Mouse (Mus musculus) neutrophil, adult 5-6 weeks (primary cell): ENCODE results near the gene Cngb1. TPM values are rescaled to one million over a fixed set of nuclear protein-coding genes. Genes with fewer than 3 reads are reported as not detected.

Experiments used
- ATAC-seq: fragments of 151-379, 151-347 bp; 2 replicates; pipeline ENCODE4 v1.8.0; 2017; ENCODE audit warnings: mild to moderate bottlenecking, moderate TSS enrichment; ENCODE audit not compliant: insufficient number of reproducible peaks, poor library complexity, low FRiP score, severe bottlenecking; ENCODE audit errors: extremely low read depth
- total RNA-seq: library from RNA; stranded (forward); fragments of 200-1000 nt; gene quantifications from 2 replicates; pipeline ENCODE4 v1.2.3, GENCODE M21; 2017

The Cngb1 gene
- total RNA-seq, 1 experiment from 2014 or later: 0.12 TPM

GRCm38 (mm10) chr8:95209924-95210323 is 96.5 kb downstream of the Cngb1 start:
- no peak for ATAC-seq

- ATAC-seq: no peak
Measured at GRCm38 (mm10) chr8:95205946-95206345, 100.4 kb downstream of the Cngb1 start.

- ATAC-seq: peak; percentile 39; the same call in 1 of the 2 replicates
Measured at GRCm38 (mm10) chr8:95204039-95204380, 102.4 kb downstream of the Cngb1 start.

GRCm38 (mm10) chr8:95203326-95204038 is 102.9 kb downstream of the Cngb1 start:
- ATAC-seq: no peak

- no peak for ATAC-seq
Measured at GRCm38 (mm10) chr8:95202649-95203275, 103.6 kb downstream of the Cngb1 start, which contains the start of gene Kifc3. Kifc3 (minus strand) TSS chr8:95202812.

GRCm38 (mm10) chr8:95202056-95202570 is 104.3 kb downstream of the Cngb1 start:
- no peak for ATAC-seq

- ATAC-seq: no peak
Measured at GRCm38 (mm10) chr8:95201491-95201890, 104.9 kb downstream of the Cngb1 start.

- ATAC-seq: no peak
Measured at GRCm38 (mm10) chr8:95200001-95200405, 106.4 kb downstream of the Cngb1 start.

- no peak for ATAC-seq
Measured at GRCm38 (mm10) chr8:95195728-95196127, 110.7 kb downstream of the Cngb1 start.

GRCm38 (mm10) chr8:95191497-95192175 is 114.7 kb downstream of the Cngb1 start:
- ATAC-seq: no peak

Other genes with a start within 250 kb of the Cngb1 start
- 22.8 and 26.2 TPM in 2 replicates for gene Katnb1, start 225.4 kb downstream of the Cngb1 start, total RNA-seq
- 1.2 and 2.2 TPM in 2 replicates for gene Kifc3, start 103.8 kb downstream of the Cngb1 start, total RNA-seq
- gene Tepp, start 4.0 kb upstream of the Cngb1 start, total RNA-seq: not detected in 2 replicates
- gene Zfp319, start 25.4 kb upstream of the Cngb1 start, total RNA-seq: 6.9 and 7.6 TPM in 2 replicates
- gene Usb1, start 25.7 kb upstream of the Cngb1 start, total RNA-seq: 35.5 and 46.4 TPM in 2 replicates
- 0.12 and 0.25 TPM in 2 replicates for gene Mmp15, start 45.7 kb upstream of the Cngb1 start, total RNA-seq
- gene Cfap20, start 128.3 kb upstream of the Cngb1 start, total RNA-seq: 40.3 and 42.5 TPM in 2 replicates
- gene Csnk2a2, start 183.5 kb upstream of the Cngb1 start, total RNA-seq: 24.4 and 25.7 TPM in 2 replicates
- not detected in 2 replicates for gene Ccdc113, start 227.5 kb upstream of the Cngb1 start, total RNA-seq